Mouse (Mus musculus) hindbrain, embryonic 11.5 days (tissue): ENCODE measurements at regions not wholly inside any gene's neighbourhood (a gene's known extent, or its start where the extent isn't known, plus 50 kb on each side); places are given as distances from the start of the nearest gene placed in this dataset.

Experiments used
- ATAC-seq: fragments of 200-750 bp; cut with Nextera tagmentation; 2 replicates; pipeline ENCODE4 v1.8.0; 2017; ENCODE audit warnings: mild to moderate bottlenecking, moderate TSS enrichment, moderate library complexity; ENCODE audit not compliant: low FRiP score
- DNase-seq: peaks from one replicate; pipeline ENCODE4 v3.0.0-alpha.2; 2015; ENCODE audit warnings: low spot score
- H3K27ac ChIP-seq: fragments of 300-500 bp; sonication (generic); 2 replicates; pipeline ENCODE4 v1.5.1; 2014; ENCODE audit warnings: mild to moderate bottlenecking, low read depth, low read length
- H3K27me3 ChIP-seq: fragments of 300-500 bp; sonication (generic); 2 replicates; pipeline ENCODE4 v1.6.1; 2014; ENCODE audit warnings: mild to moderate bottlenecking, low read length, moderate library complexity, mixed read lengths; ENCODE audit not compliant: control insufficient read depth, insufficient read depth
- H3K36me3 ChIP-seq: fragments of 300-500 bp; sonication (generic); 2 replicates; pipeline ENCODE4 v1.6.1; 2014; ENCODE audit warnings: mild to moderate bottlenecking, low read length, moderate library complexity, mixed read lengths; ENCODE audit not compliant: control insufficient read depth, insufficient read depth
- H3K4me1 ChIP-seq: fragments of 300-500 bp; sonication (generic); replicated peaks from 2 replicates; pipeline ENCODE4 v1.6.1; 2014; ENCODE audit warnings: low read length, mixed read lengths; ENCODE audit not compliant: control insufficient read depth, insufficient read depth
- H3K4me2 ChIP-seq: fragments of 300-500 bp; sonication (generic); replicated peaks from 2 replicates; pipeline ENCODE4 v1.6.1; 2014; ENCODE audit warnings: mild to moderate bottlenecking, low read depth, low read length
- H3K4me3 ChIP-seq: fragments of 300-500 bp; sonication (generic); 2 replicates; pipeline ENCODE4 v1.5.1; 2014; ENCODE audit warnings: low read depth, low read length
- H3K9ac ChIP-seq: fragments of 300-500 bp; sonication (generic); 2 replicates; pipeline ENCODE4 v1.6.1; 2014; ENCODE audit warnings: low read depth, low read length
- H3K9me3 ChIP-seq: fragments of 300-500 bp; sonication (generic); 2 replicates; pipeline ENCODE4 v1.6.1; 2016; ENCODE audit warnings: low read length; ENCODE audit not compliant: control insufficient read depth
- WGBS: fragments of 180-500 bp; shearing (Covaris S2); extraction: QIAGEN DNeasy Blood & Tissue Kit; methylation state at CpG from one replicate; pipeline ENCODE4 v1.1.7; 2014; 5-methylcytosine and 5-hydroxymethylcytosine counted together

DNA sequence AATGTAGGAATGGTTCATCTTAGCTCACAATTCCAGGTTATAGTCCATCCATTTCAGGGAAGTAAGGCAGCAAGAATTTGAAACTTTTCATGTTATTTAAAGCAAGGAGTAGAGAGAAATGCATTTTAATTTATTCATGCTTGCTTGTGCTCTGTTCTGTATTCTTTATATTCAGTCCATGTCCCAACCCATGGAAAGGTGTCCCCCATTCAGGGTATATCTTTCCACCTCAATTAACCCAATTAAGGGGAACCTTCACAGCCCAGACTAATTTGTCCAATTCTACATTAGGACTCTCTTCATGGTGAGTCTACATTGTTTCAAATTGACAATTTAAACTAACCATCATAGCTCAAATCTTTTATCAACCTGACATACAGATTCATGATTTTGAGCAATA is 580.2 kb downstream of the Cenpc1 start:
- H3K4me3 ChIP-seq: no peak overlapping the region
- H3K4me2 ChIP-seq: no peak overlapping the region
- H3K27me3 ChIP-seq: no peaks in the 10 kb centered on the region
- no peak overlapping the region for H3K9ac ChIP-seq
- H3K27ac ChIP-seq: no peak overlapping the region
- ATAC-seq (no peak), DNase-seq (no peak)
- no peaks in the 10 kb centered on the region for H3K9me3 ChIP-seq
- no peaks in the 10 kb centered on the region for H3K4me1 ChIP-seq
- no peaks in the 10 kb centered on the region for H3K36me3 ChIP-seq

DNA sequence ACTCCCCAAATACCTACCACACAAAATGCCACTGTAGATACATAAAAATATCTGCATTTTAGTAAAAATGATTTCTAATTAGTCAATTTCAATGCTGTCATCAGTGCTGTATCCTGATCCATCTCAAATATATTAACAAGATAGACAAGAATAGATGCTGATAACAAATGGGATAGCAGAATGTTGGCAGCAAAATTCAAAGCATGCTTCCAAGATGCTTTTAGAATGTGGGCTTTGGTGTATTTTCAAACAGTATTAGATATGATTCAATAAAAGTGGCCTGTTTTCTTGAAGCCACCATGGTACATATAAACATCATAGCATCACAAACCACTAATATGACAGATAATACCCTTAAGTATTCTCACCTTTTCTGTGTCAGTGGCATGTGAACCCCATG is 597.6 kb downstream of the Cenpc1 start:
- no peak for DNase-seq
- no peaks in the 10 kb centered on the region for H3K9me3 ChIP-seq
- ATAC-seq: no peak

DNA sequence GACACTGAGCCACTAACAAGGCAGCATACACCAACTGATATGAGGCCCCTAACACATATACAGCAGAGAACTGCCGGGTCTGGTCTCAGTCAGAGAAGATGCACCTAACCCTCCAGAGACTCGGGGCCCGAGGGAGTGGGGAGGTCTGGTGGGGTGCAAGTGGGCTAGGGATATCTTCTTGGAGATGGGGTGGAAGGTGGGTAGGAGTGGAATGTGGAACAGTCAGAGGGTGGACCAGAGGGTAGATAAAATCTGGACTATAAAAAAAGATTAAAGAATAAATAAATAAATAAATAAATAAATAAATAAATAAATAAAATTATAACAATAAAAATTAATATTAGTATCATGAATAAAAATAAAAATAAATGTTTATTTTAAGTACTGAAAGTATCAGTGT is 598.2 kb downstream of the Cenpc1 start:
- H3K27ac ChIP-seq: no peak overlapping the region
- DNase-seq (no peak), ATAC-seq (no peak)
- WGBS: 89% methylated on average over 3 of the region's 3 CpGs
- no peak overlapping the region for H3K9ac ChIP-seq
- H3K4me1 ChIP-seq: no peaks in the 10 kb centered on the region
- no peaks in the 10 kb centered on the region for H3K27me3 ChIP-seq
- H3K36me3 ChIP-seq: no peaks in the 10 kb centered on the region
- no peaks in the 10 kb centered on the region for H3K9me3 ChIP-seq
- H3K4me2 ChIP-seq: no peak overlapping the region
- no peak overlapping the region for H3K4me3 ChIP-seq

More for the DNA sequence above, 597.6 kb downstream of the Cenpc1 start:
- Histone ChIP-seq H3K27ac (no peak overlapping the region), H3K4me3 (no peak overlapping the region), H3K9ac (no peak overlapping the region), H3K36me3 (no peaks in the 10 kb centered on the region), H3K27me3 (no peaks in the 10 kb centered on the region), H3K4me1 (no peaks in the 10 kb centered on the region), H3K4me2 (no peak overlapping the region)
